Mouse (Mus musculus) forebrain, embryonic 15.5 days (tissue): Measurements from ENCODE around the gene Ccdc113. TPM values are rescaled to one million over a fixed set of nuclear protein-coding genes. Genes with fewer than 3 reads are reported as not detected.

ENCODE experiments used
- ATAC-seq: fragments of 200-750 bp; cut with Nextera tagmentation; replicated peaks from 2 replicates; pipeline ENCODE4 v1.8.0; 2017; ENCODE audit warnings: mild to moderate bottlenecking, moderate TSS enrichment, moderate library complexity
- H3K27ac ChIP-seq: fragments of 300-500 bp; sonication (generic); replicated peaks from 2 replicates; pipeline ENCODE4 v1.5.1; 2015; ENCODE audit warnings: mild to moderate bottlenecking, inconsistent platforms
- H3K27me3 ChIP-seq: fragments of 300-500 bp; sonication (generic); 2 replicates; pipeline ENCODE4 v1.6.1; 2015; ENCODE audit warnings: inconsistent platforms
- H3K36me3 ChIP-seq: fragments of 300-500 bp; sonication (generic); 2 replicates; pipeline ENCODE4 v1.6.1; 2015; ENCODE audit warnings: mild to moderate bottlenecking, inconsistent platforms
- H3K4me1 ChIP-seq: fragments of 300-500 bp; sonication (generic); 2 replicates; pipeline ENCODE4 v1.6.1; 2015; ENCODE audit warnings: inconsistent platforms
- H3K4me2 ChIP-seq: fragments of 300-500 bp; sonication (generic); replicated peaks from 2 replicates; pipeline ENCODE4 v1.6.1; 2015; ENCODE audit warnings: mild to moderate bottlenecking, inconsistent platforms
- H3K4me3 ChIP-seq: fragments of 300-500 bp; sonication (generic); 2 replicates; pipeline ENCODE4 v1.5.1; 2015; ENCODE audit warnings: mild to moderate bottlenecking, inconsistent platforms
- H3K9ac ChIP-seq: fragments of 300-500 bp; sonication (generic); replicated peaks from 2 replicates; pipeline ENCODE4 v1.6.1; 2015; ENCODE audit warnings: mild to moderate bottlenecking, inconsistent platforms
- H3K9me3 ChIP-seq: fragments of 300-500 bp; sonication (generic); 2 replicates; pipeline ENCODE4 v1.6.1; 2016; ENCODE audit warnings: inconsistent platforms
- WGBS: fragments of 180-500 bp; shearing (Covaris S2); methylation state at CpG from one replicate; pipeline ENCODE4 v1.1.7; 2015; ENCODE audit warnings: mixed read lengths; 5-methylcytosine and 5-hydroxymethylcytosine counted together
- polyA plus RNA-seq: library from polyadenylated mRNA; unstranded; fragments of >200 nt; fragmentation: Nextera tagmentation; extraction: Ambion mirVana; gene quantifications from 2 replicates; pipeline ENCODE4 v1.2.1, GENCODE M21; 2015

The Ccdc113 gene
- polyA plus RNA-seq: 0.95 and 2.0 TPM in 2 replicates

DNA sequence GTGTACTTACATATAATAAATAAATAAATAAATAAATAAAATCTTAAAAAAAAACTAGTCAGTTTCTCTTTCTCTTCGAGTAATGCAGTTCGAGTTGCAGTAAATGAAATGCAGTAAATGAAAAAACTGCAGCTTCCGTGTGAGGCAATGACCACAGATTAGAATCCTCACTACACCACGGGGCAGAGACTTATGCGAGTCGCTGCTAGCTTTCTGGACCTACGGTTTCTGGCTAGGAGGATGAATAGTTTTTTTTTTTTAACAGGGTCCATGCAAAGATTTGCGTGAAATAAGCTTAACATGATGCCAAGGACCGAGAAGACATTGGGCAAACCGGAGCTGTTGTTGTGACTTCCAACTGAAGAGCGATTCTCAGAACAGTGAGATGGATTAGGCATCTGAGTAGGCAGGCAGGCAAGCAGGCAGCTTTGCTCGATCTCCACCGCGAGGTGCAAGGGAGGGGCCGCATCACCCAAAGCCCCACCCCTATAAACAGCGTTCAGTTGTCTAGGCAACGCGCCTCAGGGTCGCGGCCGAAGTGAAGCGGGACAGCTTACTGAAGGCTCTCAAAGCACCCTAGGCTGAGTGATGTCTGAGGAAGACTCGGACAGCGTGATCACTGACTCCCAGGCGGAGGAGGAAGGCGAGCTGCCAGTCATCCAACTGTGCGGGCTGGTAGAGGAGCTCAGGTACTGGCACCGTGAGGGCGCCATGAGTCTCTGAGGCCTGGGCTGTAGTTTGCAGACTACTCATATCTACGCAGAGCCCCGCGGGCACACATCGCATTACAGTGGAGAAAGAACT lies at the start of gene Ccdc113:
TSS of gene Ccdc113 (plus strand) at position 502 of the 804 bp plus-strand sequence.
- Histone ChIP-seq H3K27me3 (no peaks in the 10 kb centered on the region), H3K9me3 (no peaks in the 10 kb centered on the region), H3K4me3 (peak within 1 kb of the TSS; percentile 42), H3K36me3 (no peaks in the 10 kb centered on the region), H3K9ac (peak within 1 kb of the TSS; percentile 57), H3K4me1 (peaks cover 8% of the 10 kb centered on the region; the same call in 1 of the 2 replicates), H3K27ac (no peak within 1 kb of the TSS), H3K4me2 (peak within 1 kb of the TSS; percentile 85)
- WGBS: 5% methylated on average over 33 of the region's 33 CpGs
- peak; percentile 91 for ATAC-seq

DNA sequence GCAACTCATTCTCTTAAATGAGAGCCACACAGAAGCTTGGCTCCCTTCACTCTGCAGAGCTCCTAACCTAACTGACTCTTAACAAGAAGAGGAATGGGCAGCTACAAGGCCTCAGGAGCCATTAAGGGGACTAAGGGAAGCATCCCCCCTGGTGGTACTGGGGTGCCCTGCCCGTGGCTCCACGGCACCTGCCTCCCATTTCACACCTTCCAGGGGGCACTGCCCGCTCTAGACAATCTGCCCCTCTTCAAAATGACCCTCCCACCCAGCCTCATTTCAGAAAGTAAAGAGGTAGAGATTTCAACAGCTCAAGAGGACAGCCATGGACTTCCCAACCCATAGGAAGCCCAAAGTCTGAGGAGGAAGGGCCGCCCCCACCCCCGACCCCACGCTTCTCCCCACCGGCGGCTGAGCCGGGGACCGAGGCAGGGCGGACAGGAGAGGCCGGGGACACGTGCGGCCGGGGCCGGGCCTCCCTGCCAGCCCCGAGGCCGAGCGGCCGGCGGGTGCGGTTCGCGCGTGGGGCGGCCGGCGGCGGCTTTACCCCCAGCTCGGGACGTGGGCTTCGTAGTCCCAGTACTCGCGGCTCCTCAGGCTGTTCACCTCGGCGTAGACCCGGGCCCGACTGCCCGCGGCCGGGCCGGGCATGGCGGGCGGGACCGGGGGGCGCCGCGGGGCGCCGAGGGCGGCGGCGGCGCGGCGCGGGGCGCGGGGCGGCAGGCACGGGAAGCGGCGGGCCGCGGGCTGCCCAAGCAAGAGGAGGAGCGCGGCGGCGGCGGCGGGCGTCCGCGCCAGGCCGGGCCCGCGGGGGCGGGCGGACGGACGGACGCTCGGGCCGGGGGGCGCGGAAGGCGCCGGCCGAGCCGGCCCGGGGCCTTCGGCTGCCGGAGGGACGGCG lies 45.8 kb upstream of the Ccdc113 start:
- Histone ChIP-seq H3K4me3 (peak overlapping the region; percentile 91), H3K36me3 (peaks cover 30% of the 10 kb centered on the region), H3K4me1 (peaks cover 20% of the 10 kb centered on the region), H3K4me2 (peak overlapping the region; percentile 92), H3K27me3 (no peaks in the 10 kb centered on the region), H3K27ac (peak overlapping the region; percentile 70), H3K9ac (peak overlapping the region; percentile 90), H3K9me3 (no peaks in the 10 kb centered on the region)
- WGBS: under 1% methylated on average over 77 of the region's 95 CpGs
- peak; percentile 48 for ATAC-seq

DNA sequence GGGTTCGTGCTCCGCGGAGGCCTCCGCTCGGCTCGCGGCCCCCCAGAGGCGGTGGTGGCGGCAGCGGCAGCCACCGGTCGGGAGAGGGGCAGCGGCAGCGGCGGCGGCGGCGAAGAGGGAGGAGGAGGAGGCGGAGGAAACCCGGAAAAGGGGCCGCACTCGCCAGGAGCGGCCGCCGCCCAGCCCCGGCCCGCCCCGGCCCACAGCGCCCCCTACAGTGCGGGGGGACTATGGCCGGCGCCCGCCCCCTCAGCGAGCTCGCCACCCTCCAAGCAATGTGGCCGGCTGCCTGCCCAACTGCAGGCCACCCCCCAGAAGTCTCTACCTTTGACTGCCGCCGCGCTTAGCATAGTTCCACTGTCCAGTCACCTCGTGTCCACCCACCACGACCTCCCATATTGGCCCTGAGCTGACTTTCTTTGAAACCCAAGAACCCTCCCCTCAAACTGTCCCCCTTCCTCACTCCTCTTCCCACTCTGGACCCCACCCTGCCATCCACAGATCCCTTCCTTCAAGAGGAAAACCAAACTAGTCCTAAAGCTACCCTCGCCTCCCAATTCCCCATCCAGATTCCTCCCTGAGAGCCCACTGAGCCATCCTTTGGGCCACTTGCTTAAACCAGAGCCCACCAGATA lies 45.1 kb upstream of the Ccdc113 start:
- Histone ChIP-seq H3K9me3 (no peaks in the 10 kb centered on the region), H3K4me3 (peak overlapping the region; percentile 91), H3K27ac (peak overlapping the region; percentile 70), H3K9ac (peak overlapping the region; percentile 90), H3K27me3 (no peaks in the 10 kb centered on the region), H3K4me1 (peaks cover 20% of the 10 kb centered on the region), H3K4me2 (peak overlapping the region; percentile 59), H3K36me3 (peaks cover 23% of the 10 kb centered on the region)
- peak; percentile 91 for ATAC-seq
- WGBS: 2% methylated on average over 20 of the region's 42 CpGs

DNA sequence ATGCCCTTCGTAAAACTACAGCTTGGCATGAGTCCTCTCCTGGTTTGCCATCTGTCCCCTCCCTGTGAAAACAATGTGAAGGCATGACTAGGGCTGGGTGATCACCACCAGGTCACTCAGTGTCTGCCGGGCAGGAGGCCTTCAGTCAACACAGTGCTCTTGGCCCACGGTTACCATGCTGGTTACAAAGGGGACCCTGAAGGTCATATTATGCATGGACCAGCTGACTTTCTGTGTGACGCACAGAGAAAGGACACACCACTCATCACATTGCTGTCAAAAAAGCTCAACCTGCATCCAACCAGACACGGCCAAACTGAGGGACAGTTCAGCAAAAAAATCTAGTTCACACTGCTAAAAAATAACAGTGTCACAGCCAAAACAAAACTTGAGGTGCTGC lies 43.9 kb upstream of the Ccdc113 start, which contains the start of gene Csnk2a2:
TSS of gene Csnk2a2 (minus strand) at position 34 of the 400 bp plus-strand sequence.
- no peak for ATAC-seq
- whole genome bisulfite sequencing: 91% methylated on average over 5 of the region's 5 CpGs

DNA sequence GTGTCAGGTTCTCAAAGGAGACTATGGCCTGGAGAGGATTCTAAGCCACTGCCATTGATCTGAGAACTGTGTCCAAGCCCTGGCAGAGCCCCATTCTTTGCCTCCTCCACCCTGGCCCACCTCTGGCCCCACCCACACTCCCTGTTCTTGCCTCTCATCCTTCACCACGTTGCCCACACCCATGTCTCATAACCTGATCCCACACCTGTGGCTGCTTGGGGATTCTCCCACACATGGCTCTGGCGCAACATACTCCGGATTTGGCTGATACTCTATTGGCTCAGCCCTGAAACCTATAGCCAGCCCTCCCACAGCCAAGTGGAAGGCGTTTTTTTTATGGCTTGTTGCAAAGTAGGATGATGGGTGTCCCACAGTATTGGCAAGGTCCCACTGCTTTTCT lies 41.8 kb upstream of the Ccdc113 start:
- ATAC-seq: no peak
- H3K9ac ChIP-seq: no peak overlapping the region
- H3K4me1 ChIP-seq: peaks cover 14% of the 10 kb centered on the region
- no peaks in the 10 kb centered on the region for H3K27me3 ChIP-seq
- H3K36me3 ChIP-seq: no peaks in the 10 kb centered on the region
- H3K4me2 ChIP-seq: no peak overlapping the region
- 72% methylated on average over 4 of the region's 4 CpGs for WGBS
- H3K4me3 ChIP-seq: no peak overlapping the region
- no peak overlapping the region for H3K27ac ChIP-seq
- H3K9me3 ChIP-seq: no peaks in the 10 kb centered on the region

More for the DNA sequence above, 43.9 kb upstream of the Ccdc113 start, which contains the start of gene Csnk2a2:
- Histone ChIP-seq H3K4me3 (peak within 1 kb of the TSS; percentile 91), H3K4me2 (peak within 1 kb of the TSS; percentile 59), H3K36me3 (peaks cover 14% of the 10 kb centered on the region), H3K9ac (peak within 1 kb of the TSS; percentile 90), H3K9me3 (no peaks in the 10 kb centered on the region), H3K27ac (no peak within 1 kb of the TSS), H3K4me1 (peaks cover 20% of the 10 kb centered on the region), H3K27me3 (no peaks in the 10 kb centered on the region)

DNA sequence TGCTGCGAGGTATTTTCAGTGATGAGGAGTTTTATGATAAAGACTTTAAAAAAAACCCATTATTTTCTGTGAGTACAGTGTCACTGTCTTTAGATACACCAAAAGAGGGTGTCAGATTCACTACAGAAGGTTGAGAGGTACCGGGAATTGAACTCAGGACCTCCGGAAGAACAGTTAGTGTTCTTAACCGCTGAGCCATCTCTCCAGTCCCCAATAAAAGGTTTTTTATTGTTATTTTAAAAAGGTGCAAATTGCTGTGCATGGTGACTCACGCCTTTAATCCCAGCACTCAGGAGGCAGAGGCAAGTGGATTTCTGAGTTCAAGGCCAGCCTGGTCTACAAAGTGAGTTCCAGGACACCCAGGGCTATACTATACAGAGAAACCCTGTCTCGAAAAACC lies 38.4 kb upstream of the Ccdc113 start:
- no peak overlapping the region for H3K9ac ChIP-seq
- H3K36me3 ChIP-seq: no peaks in the 10 kb centered on the region
- no peak overlapping the region for H3K4me2 ChIP-seq
- no peaks in the 10 kb centered on the region for H3K27me3 ChIP-seq
- no peaks in the 10 kb centered on the region for H3K4me1 ChIP-seq
- no peak overlapping the region for H3K27ac ChIP-seq
- H3K4me3 ChIP-seq: no peak overlapping the region
- no peaks in the 10 kb centered on the region for H3K9me3 ChIP-seq
- ATAC-seq: no peak
- 87% methylated on average over 6 of the region's 6 CpGs for WGBS

DNA sequence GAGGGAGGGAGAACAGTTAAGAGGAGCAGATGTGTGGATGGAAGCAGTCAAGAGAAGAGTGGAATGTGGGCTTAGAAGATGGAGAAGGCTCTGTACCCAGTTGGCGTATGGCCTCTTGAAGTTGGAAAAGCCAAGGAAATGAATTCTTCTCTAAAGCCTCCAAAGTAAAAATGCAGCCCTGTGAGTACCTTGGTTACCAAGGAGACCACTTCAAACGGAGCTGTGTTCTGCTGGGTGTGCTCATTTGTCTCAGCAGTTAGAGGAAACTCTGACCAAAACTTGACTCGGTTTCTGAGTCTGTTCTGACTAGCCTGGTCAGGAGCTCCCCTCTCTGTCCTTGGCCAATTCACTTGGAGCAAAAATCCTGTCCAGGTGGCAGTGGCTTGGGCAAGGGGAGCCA lies 37.5 kb upstream of the Ccdc113 start:
- no peaks in the 10 kb centered on the region for H3K36me3 ChIP-seq
- H3K9ac ChIP-seq: no peak overlapping the region
- WGBS: 47% methylated on average over 3 of the region's 3 CpGs
- H3K4me1 ChIP-seq: no peaks in the 10 kb centered on the region
- no peak for ATAC-seq
- H3K4me2 ChIP-seq: no peak overlapping the region
- H3K4me3 ChIP-seq: no peak overlapping the region
- H3K9me3 ChIP-seq: no peaks in the 10 kb centered on the region
- no peaks in the 10 kb centered on the region for H3K27me3 ChIP-seq
- no peak overlapping the region for H3K27ac ChIP-seq

DNA sequence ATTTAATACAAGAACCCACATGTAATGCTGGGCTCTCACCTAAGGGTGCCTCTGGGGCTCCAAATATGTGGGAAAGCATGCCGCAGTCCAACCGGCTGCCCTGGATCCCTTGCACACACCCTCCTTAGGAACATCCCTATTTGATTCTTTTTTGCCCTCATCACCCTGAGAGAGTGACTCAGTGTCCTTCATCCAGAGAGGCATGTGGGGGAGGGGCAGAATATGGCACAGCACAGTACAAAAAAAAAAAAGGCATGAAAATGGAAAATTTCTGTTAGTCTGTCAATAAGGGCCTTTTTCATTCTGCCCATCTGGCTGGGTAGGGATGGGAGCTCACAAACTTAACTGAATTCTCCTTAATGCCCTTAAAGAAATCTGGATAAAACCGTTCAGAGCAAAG lies 36.1 kb upstream of the Ccdc113 start:
- Histone ChIP-seq H3K36me3 (no peaks in the 10 kb centered on the region), H3K4me2 (no peak overlapping the region), H3K27ac (no peak overlapping the region), H3K9me3 (no peaks in the 10 kb centered on the region), H3K27me3 (no peaks in the 10 kb centered on the region), H3K9ac (no peak overlapping the region), H3K4me3 (no peak overlapping the region), H3K4me1 (no peaks in the 10 kb centered on the region)
- no peak for ATAC-seq
- WGBS: 84% methylated on average over 3 of the region's 3 CpGs

DNA sequence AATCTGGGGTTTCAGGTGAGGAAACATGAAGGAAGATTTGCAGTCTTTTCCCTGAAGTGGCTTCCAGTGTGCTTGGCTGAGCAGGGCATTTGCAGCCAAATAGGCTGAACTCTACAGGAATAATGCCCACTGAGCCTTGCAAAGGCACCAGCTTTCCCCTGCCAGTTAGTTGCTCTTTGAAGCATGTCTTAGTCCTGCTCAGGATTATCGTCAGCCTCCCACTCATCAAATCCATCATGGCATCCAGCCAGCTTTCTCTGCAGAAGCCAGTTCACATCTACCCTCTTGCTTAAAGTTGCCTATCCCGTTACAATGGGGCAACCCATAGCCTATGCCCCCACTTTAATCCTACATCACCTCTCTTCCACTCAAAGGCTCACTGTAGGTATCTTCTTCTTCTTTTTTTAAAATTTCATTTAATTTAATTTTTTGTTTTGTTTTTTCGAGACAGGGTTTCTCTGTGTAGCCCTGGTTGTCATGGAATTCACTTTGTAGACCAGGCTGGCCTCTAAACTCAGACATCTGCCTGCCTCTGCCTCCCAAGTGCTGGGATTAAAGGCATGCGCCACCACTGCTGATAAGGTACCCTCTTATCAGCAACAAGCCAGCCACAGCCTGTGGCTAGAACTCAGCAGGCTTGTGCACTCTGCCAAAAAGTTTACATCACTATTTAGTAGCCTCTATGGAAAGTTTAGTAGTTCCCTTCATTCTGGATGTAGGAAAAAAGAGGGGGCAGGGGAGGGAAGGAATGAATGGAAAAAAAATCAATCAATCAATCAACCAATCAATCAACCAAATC lies 34.4 kb upstream of the Ccdc113 start:
- H3K9me3 ChIP-seq: no peaks in the 10 kb centered on the region
- no peaks in the 10 kb centered on the region for H3K36me3 ChIP-seq
- H3K27ac ChIP-seq: no peak overlapping the region
- 60% methylated on average over 4 of the region's 4 CpGs for WGBS
- no peak overlapping the region for H3K4me3 ChIP-seq
- no peaks in the 10 kb centered on the region for H3K27me3 ChIP-seq
- no peak overlapping the region for H3K9ac ChIP-seq
- no peaks in the 10 kb centered on the region for H3K4me1 ChIP-seq
- H3K4me2 ChIP-seq: no peak overlapping the region
- no peak for ATAC-seq

DNA sequence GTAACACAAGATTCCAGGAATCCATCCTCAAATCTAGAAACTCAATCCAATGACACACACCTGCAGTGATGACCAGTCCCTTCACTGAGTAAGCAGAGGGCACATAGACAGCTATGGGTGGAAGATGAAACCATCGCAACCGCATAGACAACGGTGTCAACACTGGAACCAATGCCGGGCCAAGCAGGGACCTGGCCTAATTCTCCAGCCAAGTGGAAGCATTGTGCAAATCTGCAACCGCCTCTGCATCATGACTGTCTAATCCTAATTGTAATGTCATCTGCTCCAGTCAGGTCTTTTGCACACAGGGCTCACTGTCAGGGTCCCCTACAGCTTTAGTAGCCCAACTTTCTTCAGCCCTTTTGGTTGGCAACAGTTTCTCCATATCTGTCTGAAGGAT lies 33.4 kb upstream of the Ccdc113 start:
- no peaks in the 10 kb centered on the region for H3K36me3 ChIP-seq
- no peaks in the 10 kb centered on the region for H3K4me1 ChIP-seq
- no peak overlapping the region for H3K9ac ChIP-seq
- ATAC-seq: no peak
- no peak overlapping the region for H3K4me3 ChIP-seq
- no peaks in the 10 kb centered on the region for H3K9me3 ChIP-seq
- H3K27ac ChIP-seq: no peak overlapping the region
- H3K27me3 ChIP-seq: no peaks in the 10 kb centered on the region
- 93% methylated on average over 5 of the region's 5 CpGs for WGBS
- H3K4me2 ChIP-seq: no peak overlapping the region

DNA sequence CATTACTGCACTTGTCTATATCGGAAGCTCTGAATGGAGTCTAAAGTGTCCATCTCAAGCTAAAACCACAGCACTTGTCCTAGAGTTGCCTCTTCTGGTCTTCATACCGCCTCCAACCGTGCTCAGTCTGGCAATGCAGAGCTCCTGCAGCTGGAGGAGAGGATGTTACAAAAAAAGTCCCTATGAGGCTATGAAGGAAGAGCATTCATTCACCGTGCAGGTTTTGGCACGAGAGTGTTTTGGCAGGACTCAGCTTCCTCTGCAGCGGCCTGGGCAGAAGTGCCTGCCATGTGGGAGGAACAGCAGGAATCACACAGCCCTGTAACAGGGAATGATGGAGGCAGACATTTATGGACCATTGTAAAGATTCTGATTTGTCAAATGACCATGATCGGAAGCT lies 31.5 kb upstream of the Ccdc113 start:
- ATAC-seq: no peak
- no peak overlapping the region for H3K4me2 ChIP-seq
- H3K9ac ChIP-seq: no peak overlapping the region
- H3K4me1 ChIP-seq: no peaks in the 10 kb centered on the region
- WGBS: 79% methylated on average over 7 of the region's 7 CpGs
- no peak overlapping the region for H3K27ac ChIP-seq
- H3K36me3 ChIP-seq: no peaks in the 10 kb centered on the region
- H3K4me3 ChIP-seq: no peak overlapping the region
- no peaks in the 10 kb centered on the region for H3K9me3 ChIP-seq
- H3K27me3 ChIP-seq: no peaks in the 10 kb centered on the region
